Mouse (Mus musculus): ENCODE measurements around the gene Myl3.

- TF ChIP-seq GATA1 (IDR thresholded peaks at IDR 0.05; ENCODE audit: borderline replicate concordance, low read length) (no peak), CTCF (IDR thresholded peaks at IDR 0.05; ENCODE audit: low read depth, low read length) (no peak), TAL1 (conservative IDR thresholded peaks at IDR 0.05; ENCODE audit: low read depth, low read length) (no peak), POLR2AphosphoS5 (IDR thresholded peaks at IDR 0.05; ENCODE audit: insufficient replicate concordance, low read depth, low read length) (no peak)
Measured at GRCm38 (mm10) chr9:110702848-110703247, 38.8 kb upstream of the Myl3 start.

All from G1E (cell line).